Mouse (Mus musculus) kidney, embryonic 14.5 days (tissue): ENCODE results near the gene Mycbp2. TPM values are rescaled to one million over a fixed set of nuclear protein-coding genes. Genes with fewer than 3 reads are reported as not detected.

Experiments
- ATAC-seq: fragments of 200-750 bp; cut with Nextera tagmentation; 2 replicates; pipeline ENCODE4 v1.8.0; 2017; ENCODE audit warnings: moderate number of reproducible peaks, mild to moderate bottlenecking, moderate TSS enrichment, moderate library complexity; ENCODE audit not compliant: low FRiP score, low TSS enrichment
- H3K27ac ChIP-seq: fragments of 300-500 bp; sonication (generic); 2 replicates; pipeline ENCODE4 v1.5.1; 2014; ENCODE audit warnings: low read depth, mild to moderate bottlenecking, low read length, moderate library complexity, mixed read lengths
- H3K27me3 ChIP-seq: fragments of 300-500 bp; sonication (generic); 2 replicates; pipeline ENCODE4 v1.6.1; 2014; ENCODE audit warnings: mild to moderate bottlenecking, low read length; ENCODE audit not compliant: control insufficient read depth, insufficient read depth
- H3K36me3 ChIP-seq: fragments of 300-500 bp; sonication (generic); 2 replicates; pipeline ENCODE4 v1.6.1; 2014; ENCODE audit warnings: low read length, mixed read lengths; ENCODE audit not compliant: control insufficient read depth, insufficient read depth
- H3K4me1 ChIP-seq: fragments of 300-500 bp; sonication (generic); 2 replicates; pipeline ENCODE4 v1.6.1; 2014; ENCODE audit warnings: low read length, mixed read lengths; ENCODE audit not compliant: control insufficient read depth, insufficient read depth
- H3K4me2 ChIP-seq: fragments of 300-500 bp; sonication (generic); replicated peaks from 2 replicates; pipeline ENCODE4 v1.6.1; 2014; ENCODE audit warnings: low read depth, mild to moderate bottlenecking, low read length
- H3K4me3 ChIP-seq: fragments of 300-500 bp; sonication (generic); 2 replicates; pipeline ENCODE4 v1.5.1; 2014; ENCODE audit warnings: mild to moderate bottlenecking, low read length
- H3K9ac ChIP-seq: fragments of 300-500 bp; sonication (generic); 2 replicates; pipeline ENCODE4 v1.6.1; 2014; ENCODE audit warnings: low read depth, mild to moderate bottlenecking, low read length, moderate library complexity
- H3K9me3 ChIP-seq: fragments of 300-500 bp; sonication (generic); 2 replicates; pipeline ENCODE4 v1.6.1; 2016; ENCODE audit warnings: low read length; ENCODE audit not compliant: control insufficient read depth
- WGBS: fragments of 180-500 bp; shearing (Covaris S2); extraction: QIAGEN DNeasy Blood & Tissue Kit; methylation state at CpG from one replicate; pipeline ENCODE4 v1.1.7; 2014; 5-methylcytosine and 5-hydroxymethylcytosine counted together
- polyA plus RNA-seq: library from polyadenylated mRNA; unstranded; fragments of >200 nt; fragmentation: Nextera tagmentation; extraction: Ambion mirVana; gene quantifications from 2 replicates; pipeline ENCODE4 v1.2.1, GENCODE M21; 2014

The Mycbp2 gene
- polyA plus RNA-seq, 1 experiment from 2014 or later = 26.1 TPM

DNA sequence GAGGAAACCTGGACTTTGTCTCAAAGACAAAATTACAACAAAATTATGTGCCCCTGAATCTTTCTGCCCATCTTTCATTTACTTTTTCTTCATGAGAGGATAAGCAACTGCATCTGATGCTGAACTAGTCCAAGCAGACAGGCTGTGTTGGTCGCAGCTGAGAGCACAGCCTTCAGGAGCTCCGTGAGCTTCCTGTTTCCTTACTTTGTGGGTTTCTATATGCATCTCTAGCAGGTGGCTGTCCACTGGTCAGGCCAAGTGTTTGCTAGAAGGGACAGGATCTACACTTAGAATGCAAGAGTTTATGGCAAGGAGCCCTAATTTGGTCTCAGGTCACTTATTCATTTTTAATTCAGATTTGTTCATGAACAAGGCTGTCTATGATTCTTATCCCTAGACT lies 50.4 kb downstream of the Mycbp2 start:
- peaks cover 20% of the 10 kb centered on the region for H3K36me3 ChIP-seq
- no peak overlapping the region for H3K9ac ChIP-seq
- no peaks in the 10 kb centered on the region for H3K4me1 ChIP-seq
- no peak overlapping the region for H3K4me2 ChIP-seq
- H3K4me3 ChIP-seq = no peak overlapping the region
- no peak for ATAC-seq
- H3K27ac ChIP-seq = no peak overlapping the region
- WGBS = 97% methylated on average over 2 of the region's 2 CpGs
- H3K9me3 ChIP-seq = no peaks in the 10 kb centered on the region
- H3K27me3 ChIP-seq = no peaks in the 10 kb centered on the region

DNA sequence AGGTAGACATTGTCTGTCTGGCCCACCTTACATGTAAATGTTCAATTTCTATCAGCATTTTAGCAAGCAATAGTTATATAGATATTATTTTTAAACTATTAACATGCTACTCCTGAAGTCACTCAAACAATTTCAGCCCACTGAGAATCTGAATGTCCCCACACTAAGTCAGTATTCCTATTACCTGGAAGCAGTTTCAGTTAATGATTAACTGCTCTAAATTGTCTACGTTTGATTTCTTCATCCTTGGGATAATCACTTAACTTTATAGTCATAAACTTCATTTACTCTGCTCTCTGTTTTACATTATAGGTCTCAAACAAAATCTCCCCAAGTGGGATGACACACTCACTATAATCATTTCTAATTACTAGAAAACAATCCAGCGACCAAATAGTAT lies 60.0 kb downstream of the Mycbp2 start:
- 80% methylated on average over 2 of the region's 2 CpGs for WGBS
- H3K36me3 ChIP-seq = peaks cover 16% of the 10 kb centered on the region; the same call in 1 of the 2 replicates
- no peak overlapping the region for H3K27ac ChIP-seq
- H3K4me2 ChIP-seq = no peak overlapping the region
- no peak overlapping the region for H3K4me3 ChIP-seq
- no peak for ATAC-seq
- H3K27me3 ChIP-seq = no peaks in the 10 kb centered on the region
- no peak overlapping the region for H3K9ac ChIP-seq
- H3K9me3 ChIP-seq = no peaks in the 10 kb centered on the region
- H3K4me1 ChIP-seq = no peaks in the 10 kb centered on the region

DNA sequence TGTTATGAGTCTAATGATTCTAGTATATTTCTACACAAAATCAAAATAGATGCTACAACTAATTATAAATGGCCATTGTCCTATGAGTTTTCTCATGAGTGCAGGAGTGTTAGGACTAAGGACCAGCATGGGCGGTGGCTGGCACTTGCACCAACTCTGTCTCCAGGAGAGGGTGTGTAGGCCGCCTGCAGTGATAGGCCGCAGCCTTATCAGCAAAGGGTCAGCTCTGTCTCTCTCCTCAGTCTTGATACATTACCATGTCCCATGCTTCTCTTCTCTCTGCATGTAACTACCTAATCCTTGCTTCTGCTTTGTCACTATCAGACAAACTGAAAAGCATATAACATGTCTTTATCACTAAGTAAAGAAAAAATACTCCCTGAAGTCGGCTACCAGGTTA lies 69.9 kb downstream of the Mycbp2 start:
- 94% methylated on average over 4 of the region's 4 CpGs for WGBS
- no peak overlapping the region for H3K27ac ChIP-seq
- peaks cover 11% of the 10 kb centered on the region; the same call in 1 of the 2 replicates for H3K36me3 ChIP-seq
- no peaks in the 10 kb centered on the region for H3K27me3 ChIP-seq
- no peaks in the 10 kb centered on the region for H3K9me3 ChIP-seq
- H3K4me3 ChIP-seq = no peak overlapping the region
- no peaks in the 10 kb centered on the region for H3K4me1 ChIP-seq
- no peak for ATAC-seq
- H3K4me2 ChIP-seq = no peak overlapping the region
- no peak overlapping the region for H3K9ac ChIP-seq

DNA sequence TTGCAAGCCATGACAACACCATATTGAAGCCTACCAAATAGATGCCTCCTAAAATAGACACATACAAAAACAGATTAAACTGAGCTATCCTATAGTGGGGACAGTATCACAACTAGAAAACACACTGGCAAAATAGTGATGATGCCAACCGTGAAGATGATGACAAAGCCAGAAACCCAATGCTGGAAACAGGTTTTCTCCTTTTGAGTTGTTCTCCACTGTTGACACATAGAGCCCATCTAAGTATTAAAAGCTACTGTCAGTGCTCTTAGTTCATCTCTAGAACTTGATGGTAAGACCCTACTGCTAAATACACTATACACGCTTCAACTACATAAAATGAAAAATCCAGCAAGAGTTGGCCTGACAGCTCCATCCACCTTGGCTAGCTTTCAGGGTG lies 86.2 kb downstream of the Mycbp2 start:
- no peak for ATAC-seq
- no peak overlapping the region for H3K4me3 ChIP-seq
- no peaks in the 10 kb centered on the region for H3K27me3 ChIP-seq
- peaks cover 16% of the 10 kb centered on the region; the same call in 1 of the 2 replicates for H3K36me3 ChIP-seq
- H3K27ac ChIP-seq = no peak overlapping the region
- H3K9ac ChIP-seq = no peak overlapping the region
- H3K4me2 ChIP-seq = no peak overlapping the region
- H3K4me1 ChIP-seq = no peaks in the 10 kb centered on the region
- H3K9me3 ChIP-seq = no peaks in the 10 kb centered on the region
- 100% methylated on average over 2 of the region's 2 CpGs for WGBS

DNA sequence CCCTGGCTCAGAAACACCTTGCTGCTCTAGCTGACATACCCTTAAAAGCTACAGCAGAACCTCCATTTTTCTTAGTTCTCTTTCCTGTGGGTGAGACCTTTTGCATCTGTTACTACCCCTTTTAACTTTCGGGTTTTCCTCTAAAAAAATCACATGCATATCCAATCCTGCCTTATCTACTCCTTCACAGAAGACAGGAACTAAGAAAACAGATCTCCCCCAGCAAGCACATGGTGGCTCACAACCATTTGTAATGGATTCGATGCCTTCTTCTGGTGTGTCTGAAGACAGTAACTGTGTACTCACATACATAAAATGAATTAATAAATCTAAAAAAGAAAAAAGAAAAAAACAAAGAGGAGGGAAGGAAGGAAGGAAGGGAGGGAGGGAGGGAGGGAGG lies 87.9 kb downstream of the Mycbp2 start:
- H3K4me3 ChIP-seq = no peak overlapping the region
- H3K27ac ChIP-seq = no peak overlapping the region
- H3K4me2 ChIP-seq = no peak overlapping the region
- H3K4me1 ChIP-seq = no peaks in the 10 kb centered on the region
- no peaks in the 10 kb centered on the region for H3K9me3 ChIP-seq
- H3K9ac ChIP-seq = no peak overlapping the region
- no peaks in the 10 kb centered on the region for H3K27me3 ChIP-seq
- ATAC-seq = no peak
- peaks cover 16% of the 10 kb centered on the region; the same call in 1 of the 2 replicates for H3K36me3 ChIP-seq
- WGBS = 85% methylated on average over 2 of the region's 2 CpGs

DNA sequence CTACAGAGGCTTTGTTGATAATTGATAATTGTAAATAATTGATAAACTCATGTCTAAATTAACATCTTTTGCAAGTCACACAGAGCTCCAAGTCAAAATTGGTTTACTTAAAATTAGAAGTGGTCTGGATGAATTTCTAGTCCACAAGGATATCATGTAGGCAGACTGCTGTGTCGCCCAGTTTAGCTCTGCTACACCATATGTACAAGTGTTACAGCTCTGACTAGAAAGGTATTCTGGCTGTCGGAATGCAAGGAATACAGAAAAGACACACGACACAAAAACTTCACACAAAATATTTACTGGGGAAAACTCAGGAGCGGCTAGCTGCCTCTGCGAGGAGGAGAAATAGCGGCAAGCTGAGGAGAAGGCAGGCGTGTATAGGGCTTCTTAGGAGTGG lies 89.7 kb downstream of the Mycbp2 start:
- Histone ChIP-seq H3K9me3 (no peaks in the 10 kb centered on the region), H3K27ac (no peak overlapping the region), H3K27me3 (no peaks in the 10 kb centered on the region), H3K9ac (no peak overlapping the region), H3K4me1 (no peaks in the 10 kb centered on the region), H3K4me2 (no peak overlapping the region), H3K36me3 (peaks cover 14% of the 10 kb centered on the region; the same call in 1 of the 2 replicates), H3K4me3 (no peak overlapping the region)
- WGBS = 94% methylated on average over 7 of the region's 7 CpGs
- no peak for ATAC-seq

DNA sequence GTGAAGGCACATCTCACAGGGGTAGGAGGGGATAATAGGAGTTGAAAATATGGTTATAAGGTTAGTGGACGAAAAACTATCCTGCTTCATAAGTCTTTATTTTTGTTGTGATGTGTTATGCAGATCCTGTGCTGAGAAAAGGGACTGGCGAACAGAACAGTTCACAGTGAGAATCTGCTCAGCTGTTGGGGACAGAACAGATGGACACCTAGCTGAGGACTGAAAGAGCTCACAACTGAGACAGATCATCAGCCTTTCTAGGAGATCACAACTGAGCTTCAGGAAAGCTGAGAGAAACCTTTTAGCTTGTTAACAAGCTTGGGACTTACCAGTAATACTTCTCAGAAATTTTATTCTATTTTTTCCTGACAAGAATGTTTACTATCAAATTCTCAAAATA lies 92.3 kb downstream of the Mycbp2 start:
- no peaks in the 10 kb centered on the region for H3K9me3 ChIP-seq
- H3K4me1 ChIP-seq = no peaks in the 10 kb centered on the region
- no peak overlapping the region for H3K9ac ChIP-seq
- 88% methylated on average over 2 of the region's 2 CpGs for WGBS
- H3K4me2 ChIP-seq = no peak overlapping the region
- no peak overlapping the region for H3K27ac ChIP-seq
- H3K27me3 ChIP-seq = no peaks in the 10 kb centered on the region
- no peak overlapping the region for H3K4me3 ChIP-seq
- ATAC-seq = no peak
- H3K36me3 ChIP-seq = peaks cover 10% of the 10 kb centered on the region; the same call in 1 of the 2 replicates

DNA sequence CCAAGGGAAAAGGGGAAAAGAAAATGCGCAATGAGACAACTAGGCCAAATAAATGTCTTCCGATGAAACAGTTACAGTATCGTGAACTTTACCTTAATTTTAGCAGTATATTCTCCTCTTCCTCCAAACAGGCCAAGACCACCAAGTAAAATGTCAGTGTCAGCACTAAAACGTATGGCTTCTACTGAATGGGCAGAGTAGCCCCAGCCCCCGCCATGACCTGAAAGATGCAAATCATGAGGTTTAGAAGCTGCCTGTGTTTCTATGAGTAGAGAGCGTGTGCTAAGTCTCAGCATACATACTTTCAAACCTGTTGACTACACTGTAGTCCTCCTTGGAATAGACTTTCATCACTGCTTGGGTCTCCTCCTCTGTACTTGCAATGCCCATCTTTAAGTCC lies 104.6 kb downstream of the Mycbp2 start:
- 92% methylated on average over 6 of the region's 6 CpGs for WGBS
- Histone ChIP-seq H3K9me3 (no peaks in the 10 kb centered on the region), H3K27me3 (no peaks in the 10 kb centered on the region), H3K4me1 (no peaks in the 10 kb centered on the region), H3K4me2 (no peak overlapping the region), H3K36me3 (peaks cover 19% of the 10 kb centered on the region), H3K9ac (no peak overlapping the region), H3K27ac (no peak overlapping the region), H3K4me3 (no peak overlapping the region)
- no peak for ATAC-seq

DNA sequence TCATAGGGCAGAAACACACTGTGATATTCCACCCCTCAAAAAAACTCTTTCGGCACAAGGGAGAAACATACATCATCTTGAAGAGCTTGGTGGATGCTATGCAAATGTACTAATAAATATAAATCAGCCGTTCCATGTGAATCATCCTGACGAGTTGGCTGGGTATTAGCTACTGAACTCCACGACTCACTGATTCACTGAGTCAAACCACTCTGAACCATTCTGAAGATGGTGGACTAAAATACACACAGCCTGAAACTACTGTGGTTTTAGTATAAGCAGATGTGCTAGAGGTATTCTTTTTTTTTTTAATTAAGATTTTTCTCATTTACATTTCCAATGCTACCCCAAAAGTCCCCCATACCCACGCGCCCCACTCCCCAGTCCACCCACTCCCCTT lies 111.8 kb downstream of the Mycbp2 start:
- H3K9me3 ChIP-seq = no peaks in the 10 kb centered on the region
- no peak overlapping the region for H3K4me2 ChIP-seq
- H3K27ac ChIP-seq = no peak overlapping the region
- peaks cover 7% of the 10 kb centered on the region; the same call in 1 of the 2 replicates for H3K36me3 ChIP-seq
- no peaks in the 10 kb centered on the region for H3K4me1 ChIP-seq
- ATAC-seq = no peak
- H3K4me3 ChIP-seq = no peak overlapping the region
- WGBS = 90% methylated on average over 6 of the region's 6 CpGs
- no peaks in the 10 kb centered on the region for H3K27me3 ChIP-seq
- H3K9ac ChIP-seq = no peak overlapping the region
